Mouse (Mus musculus): ENCODE measurements around the gene Ykt6.
"Not testable (repeated sequence)": the region's sequence is repeated elsewhere in the genome, so short reads cannot be mapped to it uniquely, and the experiment has no call there.

DNA sequence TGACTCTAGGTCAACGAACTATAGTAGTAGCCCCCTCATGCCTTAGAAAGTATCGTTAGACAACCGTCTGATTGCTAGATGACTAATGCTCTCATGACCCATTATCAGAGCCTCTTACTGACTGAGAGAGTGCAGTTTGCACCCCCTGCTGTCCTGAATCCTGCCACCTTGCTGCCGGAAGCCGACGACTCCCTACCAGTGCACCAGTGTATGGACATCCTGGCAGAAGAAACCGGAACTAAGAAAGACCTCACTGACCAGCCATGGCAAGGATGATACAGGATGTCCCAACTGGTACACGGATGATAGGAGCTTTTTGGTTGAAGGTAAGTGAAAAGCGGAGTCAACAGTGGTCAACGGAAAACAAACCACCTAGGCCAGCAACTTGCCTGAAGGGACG is 21.0 kb upstream of the Ykt6 start:
- not testable (repeated sequence) for TF ChIP-seq CTCF, EP300 (IDR thresholded peaks at IDR 0.05)
